Mouse (Mus musculus) left cerebral cortex, postnatal 14 days (tissue): ENCODE measurements around the gene Dhfr. TPM values are rescaled to one million over a fixed set of nuclear protein-coding genes. Genes with fewer than 3 reads are reported as not detected.

ENCODE experiments used
- DNase-seq, 2 experiments: peaks; one replicate each; pipeline ENCODE4 v3.0.0; 2021 to 2022; ENCODE audit warnings: low spot score in 2 of 2, mixed read lengths in 1 of 2
- intact Hi-C: fragments of 180-260 bp; cut with DNase I; formaldehyde crosslinking; loops from one replicate; pipeline ENCODE4 v1.15.1; 2025
- long read RNA-seq, 2 experiments: library from polyadenylated mRNA; stranded (forward); transcript quantifications; one replicate each; pipeline ENCODE4 v2.0.0; 2021
- total RNA-seq, 2 experiments: library from RNA; stranded (reverse); gene quantifications; 2 replicates each; pipeline ENCODE4 v1.2.3; 2021

Dhfr gene
- total RNA-seq: 1 to 10 TPM; 1.4 to 1.5 TPM
- long read RNA-seq, experiment 1, full-length matches to known transcripts: 5 of 6 reads
- long read RNA-seq, experiment 1, partial matches to known transcripts: 1 of 6 reads
- long read RNA-seq, experiment 1, other reads (novel, unspliced or antisense): 0 of 6 reads
- long read RNA-seq, experiment 2, full-length matches to known transcripts: 4 of 7 reads
- long read RNA-seq, experiment 2, partial matches to known transcripts: 2 of 7 reads
- long read RNA-seq, experiment 2, other reads (novel, unspliced or antisense): 1 of 7 reads

- intact Hi-C loops: loop anchor here (2.0 to 5.0 kb wide), 3 partner anchors 73 to 388 kb away; partner anchors contain the start of gene Ankrd34b
- DNase-seq: peak; percentile 97 to 99
These were observed at the start of gene Dhfr, which contains the start of gene Msh3 for GRCm38 (mm10) chr13:92354456-92355271. Gene Dhfr (plus strand): TSS chr13:92354726. Gene Msh3 (minus strand): TSS chr13:92355003.

- intact Hi-C loops: no loop called here
These were observed 48.8 kb upstream of the Dhfr start, which contains the start of gene Gm20379 for GRCm38 (mm10) chr13:92305680-92306079. Gene Gm20379 (plus strand): TSS chr13:92305980.

GRCm38 (mm10) chr13:92314613-92315012 is 39.9 kb upstream of the Dhfr start:
- DNase-seq: peak in 1 of 2 experiments; percentile 25
- intact Hi-C loops: loop anchor here (5.0 kb wide), 1 partner anchor 77 kb away; no protein-coding TSS in a partner anchor

More at GRCm38 (mm10) chr13:92305680-92306079, 48.8 kb upstream of the Dhfr start, which contains the start of gene Gm20379:
- no peak for DNase-seq

DNA sequence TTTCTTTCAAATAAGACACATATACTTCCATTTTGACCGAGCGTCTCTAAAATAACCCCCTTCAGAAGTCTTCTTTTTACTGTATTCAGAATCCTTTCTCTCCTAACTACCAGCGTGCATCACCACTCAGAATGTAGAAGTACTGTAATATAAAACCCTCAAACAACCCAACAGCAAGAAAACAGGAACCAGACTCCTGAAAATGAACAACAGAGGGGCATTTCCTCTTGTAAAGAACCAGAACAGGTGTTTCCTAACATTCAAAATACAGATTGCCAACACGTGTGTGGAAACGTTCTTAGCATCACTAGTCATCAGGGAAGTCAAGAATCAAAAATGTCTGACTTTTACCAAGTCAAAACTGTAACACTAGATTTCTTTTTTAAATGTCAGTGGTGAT is 33.8 kb upstream of the Dhfr start:
- intact Hi-C loops: loop anchor here (10.0 kb wide), 1 partner anchor 186 kb away; the partner anchor contains the start of gene Rasgrf2

DNA sequence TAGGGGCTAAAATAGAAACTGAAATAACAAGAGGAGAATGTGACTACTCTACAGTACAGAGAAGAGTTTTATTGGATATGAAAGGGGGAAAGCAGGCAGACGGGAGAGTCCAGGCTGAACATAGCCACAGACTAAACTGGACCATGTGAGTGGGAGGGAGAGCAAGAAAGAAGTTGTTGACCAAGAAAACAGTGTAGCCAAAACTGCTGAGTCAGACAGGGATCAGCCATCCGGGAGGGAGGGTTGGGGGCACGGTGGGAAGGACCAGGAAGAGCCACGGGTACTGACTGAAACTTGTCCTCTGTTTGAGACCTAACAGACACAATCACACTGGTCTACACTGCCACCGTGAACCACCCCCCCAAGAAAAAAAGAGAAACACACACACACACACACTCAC is 28.5 kb upstream of the Dhfr start:
- intact Hi-C loops: loop anchor here (10.0 kb wide), 1 partner anchor 191 kb away; the partner anchor contains the start of gene Rasgrf2
- DNase-seq: no peak

More for the DNA sequence above, 33.8 kb upstream of the Dhfr start:
- DNase-seq: no peak

GRCm38 (mm10) chr13:92328000-92328399 is 26.5 kb upstream of the Dhfr start:
- intact Hi-C loops: loop anchor here (10.0 kb wide), 1 partner anchor 193 kb away; the partner anchor contains the start of gene Rasgrf2

DNA sequence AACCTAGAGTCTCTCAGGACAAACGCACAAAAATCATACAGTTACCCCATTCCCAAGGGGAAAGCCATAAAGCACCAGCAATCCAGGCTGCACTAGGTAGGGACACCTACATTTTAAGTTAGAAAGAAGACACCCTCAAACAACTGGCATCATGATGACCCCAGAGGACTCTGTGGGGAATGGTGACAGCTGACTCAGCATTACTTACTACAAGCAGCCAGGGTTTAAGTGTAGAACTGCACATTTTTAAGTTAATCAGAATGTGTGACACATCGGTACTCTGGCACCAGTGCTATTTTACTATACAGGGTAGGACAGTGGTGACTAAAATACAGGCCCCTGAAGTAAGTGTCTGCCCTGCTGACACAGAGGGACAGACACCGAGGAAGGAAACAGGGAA is 23.9 kb upstream of the Dhfr start:
- intact Hi-C loops: no loop called here
- DNase-seq: no peak

More at GRCm38 (mm10) chr13:92328000-92328399, 26.5 kb upstream of the Dhfr start:
- no peak for DNase-seq

DNA sequence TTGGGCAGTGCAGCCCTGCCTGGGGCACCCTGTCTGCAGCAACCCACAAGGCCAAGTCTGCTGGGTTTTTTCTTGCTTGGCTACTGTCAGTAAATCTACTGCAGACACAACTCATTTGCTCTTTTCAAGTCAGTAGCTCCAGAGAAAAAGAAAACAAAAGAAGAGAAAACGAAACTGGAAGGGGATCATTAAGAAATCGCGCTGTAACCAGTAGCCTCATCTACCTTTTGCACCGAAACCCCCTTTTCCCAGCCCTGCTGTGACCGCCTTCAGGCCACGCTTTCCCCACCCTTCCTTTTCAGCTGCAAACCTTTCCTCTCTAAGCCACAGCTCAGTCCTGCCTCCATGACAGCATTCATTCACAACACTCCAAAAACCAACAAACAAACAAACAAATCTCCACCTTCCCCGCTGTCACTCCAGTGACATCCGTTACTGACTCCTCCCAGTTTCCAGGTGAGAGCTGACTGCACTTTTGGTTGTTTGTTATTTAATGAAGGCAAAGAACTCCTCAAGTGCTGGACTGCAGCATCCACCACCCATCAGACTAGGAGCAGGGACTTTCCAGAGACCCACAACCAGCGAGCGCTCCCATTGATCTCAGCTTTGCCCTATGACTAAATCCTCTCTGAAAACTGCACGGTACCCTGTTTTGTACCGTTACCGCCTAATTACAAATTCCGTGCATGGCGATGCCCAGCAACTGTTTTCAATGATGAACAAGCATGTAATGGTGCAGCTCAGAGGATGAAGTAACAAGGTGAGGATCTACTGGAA is 22.2 kb upstream of the Dhfr start:
- DNase-seq: no peak
- intact Hi-C loops: no loop called here

DNA sequence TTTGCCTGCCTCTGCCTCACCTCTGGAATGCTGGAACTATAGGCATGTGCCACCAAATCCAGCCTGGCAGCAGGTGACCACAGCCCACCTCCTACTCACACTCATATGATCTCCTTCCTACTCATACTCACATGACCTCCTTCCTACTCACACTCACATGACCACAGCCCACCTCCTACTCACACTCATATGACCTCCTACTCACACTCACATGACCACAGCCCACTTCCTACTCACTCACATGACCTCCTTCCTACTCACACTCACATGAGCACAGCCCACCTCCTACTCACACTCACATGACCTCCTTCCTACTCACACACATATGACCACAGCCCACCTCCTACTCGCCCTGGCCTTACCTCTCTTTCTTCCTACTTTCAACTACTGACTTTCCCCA is 17.7 kb upstream of the Dhfr start:
- DNase-seq: no peak
- intact Hi-C loops: loop anchor here (2.0 kb wide), 1 partner anchor 428 kb away; no protein-coding TSS in a partner anchor

DNA sequence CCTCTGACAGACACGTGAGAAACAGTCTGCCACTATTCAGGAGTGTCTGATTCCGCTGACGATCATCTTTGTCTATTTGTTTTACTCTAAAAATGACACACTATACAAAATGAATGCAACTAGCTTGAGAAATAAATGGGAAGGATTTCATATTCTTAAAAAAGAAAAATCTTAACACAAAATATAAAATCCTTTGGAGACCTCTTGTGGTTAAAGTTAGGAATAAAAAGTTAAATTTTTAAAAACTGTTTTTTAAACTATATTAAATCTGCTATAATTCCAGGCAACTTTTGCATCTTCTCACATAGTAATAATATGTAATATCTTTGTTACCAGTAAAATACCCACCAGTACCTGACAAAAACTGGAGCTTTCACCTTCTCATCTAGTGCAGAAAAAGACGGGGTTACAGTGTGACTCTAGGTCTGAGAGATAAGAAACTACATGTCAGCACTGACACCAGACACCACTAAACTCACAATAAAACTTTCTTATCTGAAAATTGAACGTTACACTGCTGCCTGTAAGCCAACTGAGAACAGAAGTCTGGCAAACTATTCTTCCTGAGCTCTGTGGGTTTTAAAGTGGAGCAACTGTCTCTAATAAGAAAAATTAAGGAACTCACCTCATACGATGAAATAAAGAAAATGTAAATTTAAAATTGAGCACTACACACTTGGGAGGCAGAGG is 16.6 kb upstream of the Dhfr start:
- no peak for DNase-seq
- intact Hi-C loops: loop anchor here (2.0 kb wide), 1 partner anchor 429 kb away; no protein-coding TSS in a partner anchor

DNA sequence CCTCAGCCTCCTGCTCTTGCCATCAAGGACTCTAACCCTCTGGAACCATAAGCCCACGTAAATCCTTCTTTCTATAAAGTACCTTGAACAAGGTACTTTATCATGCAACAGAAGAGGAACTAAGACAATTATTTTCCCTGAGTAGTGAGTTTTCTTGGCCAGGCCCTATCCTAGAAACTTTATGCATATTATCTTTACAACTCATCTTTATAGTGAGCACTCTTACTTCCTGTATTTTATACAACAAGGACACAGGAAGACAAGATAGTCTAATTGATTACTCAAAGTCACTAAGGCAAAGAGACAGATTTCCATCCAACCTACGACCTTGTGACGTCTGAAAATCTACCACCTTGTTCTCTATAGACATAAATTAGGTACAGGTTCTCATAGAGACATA is 14.7 kb upstream of the Dhfr start:
- DNase-seq: no peak
- intact Hi-C loops: loop anchor here (10.0 kb wide), 1 partner anchor 535 kb away; the partner anchor contains the start of gene Zcchc9

- intact Hi-C loops: loop anchor here (10.0 kb wide), 1 partner anchor 539 kb away; the partner anchor contains the start of gene Zcchc9
- no peak for DNase-seq
These were observed 10.5 kb upstream of the Dhfr start for GRCm38 (mm10) chr13:92344033-92344432.

DNA sequence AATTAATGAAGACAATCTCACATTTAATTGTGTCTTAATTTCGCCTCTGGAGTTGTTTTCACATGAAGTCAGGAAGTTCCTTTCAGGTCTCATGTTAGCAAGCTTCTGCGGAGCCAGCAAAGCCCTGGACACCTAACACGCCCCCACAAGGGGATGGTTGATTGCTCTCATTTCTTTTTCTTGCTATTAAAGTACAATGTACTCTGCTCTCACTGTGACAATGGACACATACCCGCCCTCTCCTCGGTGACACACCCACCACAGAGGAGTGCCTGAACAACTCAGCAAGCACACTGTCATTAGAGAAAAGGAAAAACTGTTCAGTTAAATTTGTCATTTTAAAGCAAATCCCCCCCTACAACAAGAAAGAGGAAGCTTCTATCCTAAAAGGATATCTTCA is 8.2 kb upstream of the Dhfr start:
- intact Hi-C loops: loop anchor here (10.0 kb wide), 1 partner anchor 542 kb away; the partner anchor contains the start of gene Zcchc9
- no peak for DNase-seq

DNA sequence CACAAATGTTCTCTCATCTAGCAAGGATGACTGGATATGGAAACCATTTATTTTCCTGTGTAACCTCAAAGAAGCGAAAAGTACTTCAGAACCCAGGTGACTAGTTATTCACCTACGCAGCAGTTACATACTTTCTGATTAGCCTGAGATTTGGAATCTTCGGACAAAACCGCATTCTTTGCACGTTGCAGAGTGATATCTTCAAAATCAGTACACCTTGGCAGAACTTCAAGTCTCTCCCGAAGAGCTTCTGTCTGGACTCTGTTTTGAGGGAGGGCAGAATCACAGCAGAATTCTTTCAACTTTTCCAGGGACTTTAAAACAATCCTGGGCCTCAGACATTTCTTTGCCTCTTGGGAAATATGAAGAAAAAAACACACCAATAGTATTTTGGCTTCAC is 3.4 kb upstream of the Dhfr start:
- intact Hi-C loops: no loop called here
- no peak for DNase-seq

DNA sequence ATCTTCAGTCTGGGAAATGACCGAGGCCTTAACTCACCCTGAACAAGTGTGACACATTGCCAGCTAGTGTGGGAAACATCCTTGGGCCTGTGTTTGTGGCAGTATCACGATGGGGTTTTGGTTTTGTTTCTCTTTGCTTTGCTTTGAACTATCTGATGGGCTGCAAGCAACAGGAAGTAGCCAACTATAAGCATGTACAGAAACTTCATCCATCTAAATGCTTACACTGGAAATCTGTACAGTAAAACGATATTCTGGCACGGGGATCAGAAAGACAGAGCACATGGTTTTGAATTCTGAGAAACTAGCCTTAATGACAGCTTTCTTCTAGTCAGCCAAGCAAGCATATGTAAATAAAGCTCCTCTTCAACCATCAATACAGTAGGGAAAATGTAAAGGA is 570 bp upstream of the Dhfr start:
- intact Hi-C loops: loop anchor here (2.0 kb wide), 1 partner anchor 129 kb away; no protein-coding TSS in a partner anchor

GRCm38 (mm10) chr13:92355272-92355643 is 732 bp downstream of the Dhfr start:
- intact Hi-C loops: loop anchor here (2.0 to 5.0 kb wide), 3 partner anchors 72 to 387 kb away; partner anchors contain the start of gene Ankrd34b
- DNase-seq: no peak

More for the DNA sequence above, 570 bp upstream of the Dhfr start:
- no peak for DNase-seq

DNA sequence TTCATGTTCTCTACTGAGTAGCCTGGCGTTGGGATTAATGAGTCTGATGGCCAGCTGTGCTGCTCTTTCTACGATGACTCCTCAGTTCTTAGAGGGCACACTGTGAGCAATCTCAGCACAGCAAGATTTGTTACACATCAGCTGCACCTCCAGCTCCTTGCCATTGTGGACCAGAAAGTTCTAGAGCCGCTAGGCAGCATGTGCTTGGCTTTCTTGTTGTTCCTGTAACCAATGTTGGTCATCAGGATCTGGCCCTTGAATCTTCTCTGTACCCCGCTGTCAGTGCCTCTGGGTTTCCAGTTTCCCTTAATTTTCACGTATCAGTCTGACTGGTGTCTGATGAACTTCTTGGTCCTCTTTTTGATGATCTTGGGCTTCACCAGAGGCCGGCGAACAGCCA is 1.9 kb downstream of the Dhfr start:
- DNase-seq: no peak
- intact Hi-C loops: loop anchor here (5.0 kb wide), 2 partner anchors 71 to 386 kb away; partner anchors contain the start of gene Ankrd34b

DNA sequence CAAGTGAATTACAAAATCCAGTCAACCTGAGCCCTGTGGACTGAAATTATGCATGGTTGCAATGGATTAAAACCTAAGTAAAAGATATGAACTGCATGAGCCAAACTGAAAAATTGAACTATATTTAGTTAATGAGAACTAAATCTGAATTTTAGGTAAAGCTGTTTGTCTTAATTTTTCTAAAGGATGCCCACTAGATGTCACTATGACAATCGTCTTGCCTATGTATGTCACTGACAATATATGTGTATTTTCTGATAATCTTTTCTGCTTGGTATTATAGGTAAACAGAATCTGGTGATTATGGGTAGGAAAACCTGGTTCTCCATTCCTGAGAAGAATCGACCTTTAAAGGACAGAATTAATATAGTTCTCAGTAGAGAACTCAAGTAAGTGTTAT is 3.1 kb downstream of the Dhfr start:
- no peak for DNase-seq
- intact Hi-C loops: loop anchor here (5.0 kb wide), 2 partner anchors 70 to 385 kb away; partner anchors contain the start of gene Ankrd34b
